ENCODE assay signal across 12 mouse cellular contexts in genomic region chr9:44504893-44505823, GRCm38 (mm10). TPM values are rescaled to one million over a fixed set of nuclear protein-coding genes. Genes with fewer than 3 reads are reported as not detected.
A peak's percentile ranks its signal among the peaks of the same experiment; 100 is the strongest.
DNase-seq lines count a peak whose midpoint lies in the region; ATAC-seq and TF ChIP-seq lines count a peak whose summit lies in the region.
"Had no signal": no experiment of that assay in that cellular context is flagged by ENCODE, and none has a peak within 500 bp of the region (broad histone marks: within the 10 kb centered on the region; RNA-seq: fewer than 3 reads in every experiment).

No protein-coding gene starts in this region.

- H3K27ac ChIP-seq in kidney, embryonic 16.5 days (ENCODE audit: low read length): no peak overlapping the region
- H3K27ac ChIP-seq in embryonic facial prominence, embryonic 13.5 days: peak overlapping the region; percentile 28; the same call in 1 of the 2 replicates

- H3K4me1 ChIP-seq in kidney, embryonic 16.5 days (ENCODE audit: insufficient read depth, low read length): peaks cover 50% of the 10 kb centered on the region
- H3K4me1 ChIP-seq in E14TG2a.4 (replicated peaks; ENCODE audit: low read depth, low read length): peaks cover 65% of the 10 kb centered on the region
- peaks cover 66% of the 10 kb centered on the region for H3K4me1 ChIP-seq in embryonic facial prominence, embryonic 13.5 days

- no peak overlapping the region for H3K4me3 ChIP-seq in kidney, embryonic 16.5 days (ENCODE audit: low read length)
- H3K4me3 ChIP-seq in E14TG2a.4 (replicated peaks; ENCODE audit: low read length): peak overlapping the region; percentile 53
- no peak overlapping the region for H3K4me3 ChIP-seq in embryonic facial prominence, embryonic 13.5 days

- H3K9ac ChIP-seq in kidney, embryonic 16.5 days (replicated peaks; ENCODE audit: low read length): no peak overlapping the region
- H3K9ac ChIP-seq in embryonic facial prominence, embryonic 13.5 days: peak overlapping the region; percentile 49; the same call in 1 of the 2 replicates

- peaks cover 62% of the 10 kb centered on the region for H3K36me3 ChIP-seq in kidney, embryonic 16.5 days (ENCODE audit: insufficient read depth, low read length)
- H3K36me3 ChIP-seq in E14TG2a.4 (ENCODE audit: insufficient read depth, low read length): peaks cover 8% of the 10 kb centered on the region; the same call in 1 of the 2 replicates
- H3K36me3 ChIP-seq in embryonic facial prominence, embryonic 13.5 days: peaks cover 82% of the 10 kb centered on the region

- peak; percentile 63 for DNase-seq in cerebellum, adult 11-12 months
- no peak for DNase-seq in cerebellum, postnatal 4 days (ENCODE audit: low spot score in 2 of 2)
- peak; percentile 31 for DNase-seq in kidney, adult 11 months
- no peak for DNase-seq in right cerebral cortex, postnatal 14 days

- H3K9me3 ChIP-seq in kidney, embryonic 16.5 days (ENCODE audit: low read length): no peaks in the 10 kb centered on the region
- H3K9me3 ChIP-seq in E14TG2a.4 (ENCODE audit: low read length): no peaks in the 10 kb centered on the region
- H3K9me3 ChIP-seq in embryonic facial prominence, embryonic 13.5 days: no peaks in the 10 kb centered on the region

- no peaks in the 10 kb centered on the region for H3K27me3 ChIP-seq in kidney, embryonic 16.5 days (ENCODE audit: insufficient read depth, low read length)
- H3K27me3 ChIP-seq in E14TG2a.4 (ENCODE audit: insufficient read depth, low read length): peaks cover 11% of the 10 kb centered on the region
- no peaks in the 10 kb centered on the region for H3K27me3 ChIP-seq in embryonic facial prominence, embryonic 13.5 days

- H3K4me2 ChIP-seq in kidney, embryonic 16.5 days (replicated peaks; ENCODE audit: low read depth, low read length): no peak overlapping the region
- H3K4me2 ChIP-seq in embryonic facial prominence, embryonic 13.5 days: no peak overlapping the region

- no peak for ATAC-seq in kidney, embryonic 16.5 days (ENCODE audit: low FRiP score, low TSS enrichment)
- ATAC-seq in embryonic facial prominence, embryonic 13.5 days (ENCODE audit: insufficient number of reproducible peaks, insufficient read depth, low FRiP score, low TSS enrichment, low read depth): no peak
- ATAC-seq in megakaryocyte-erythroid progenitor cell, adult 5-6 weeks (replicated peaks; ENCODE audit: low FRiP score, low TSS enrichment, poor library complexity, severe bottlenecking): no peak

- WGBS in kidney, embryonic 16.5 days: 69% methylated on average over 20 of the region's 20 CpGs
- WGBS in embryonic facial prominence, embryonic 13.5 days: 77% methylated on average over 20 of the region's 20 CpGs

- TF ChIP-seq CTCF in E14TG2a.4 (conservative IDR thresholded peaks at IDR 0.05; ENCODE audit: low read length): no peak

RNA-seq across cellular contexts. Expression of gene Bcl9l, which starts 22.5 kb away (rescaled TPM):
- polyA plus RNA-seq in kidney, embryonic 16.5 days (2015; fragmentation: Nextera tagmentation; extraction: Ambion mirVana): 11.3 and 12.4 TPM in 2 replicates
- polyA plus RNA-seq in embryonic facial prominence, embryonic 13.5 days (2015; fragmentation: Nextera tagmentation; extraction: Ambion mirVana): 18.2 and 19.3 TPM in 2 replicates
- 4.8 and 5.5 TPM in 2 replicates for total RNA-seq in megakaryocyte-erythroid progenitor cell, adult 5-6 weeks (2014; fragmentation: Nextera tagmentation)
- total RNA-seq in megakaryocyte-erythroid progenitor cell, adult 5-6 weeks (2017): 0.52 and 3.7 TPM in 2 replicates

RNA-seq across cellular contexts. Expression of gene Upk2, which starts 50.4 kb away (rescaled TPM):
- polyA plus RNA-seq in kidney, embryonic 16.5 days (2015; fragmentation: Nextera tagmentation; extraction: Ambion mirVana): 3.4 and 7.6 TPM in 2 replicates
- polyA plus RNA-seq in embryonic facial prominence, embryonic 13.5 days (2015; fragmentation: Nextera tagmentation; extraction: Ambion mirVana): 2.8 and 2.9 TPM in 2 replicates
- not detected in 2 replicates for total RNA-seq in megakaryocyte-erythroid progenitor cell, adult 5-6 weeks (2014; fragmentation: Nextera tagmentation)
- total RNA-seq in megakaryocyte-erythroid progenitor cell, adult 5-6 weeks (2017): not detected in 2 replicates
- total RNA-seq: heart, postnatal 4 days; layer of hippocampus, postnatal 25 days had no signal
- polyA plus RNA-seq: frontal cortex, adult 2 months; liver, embryonic 16.5 days had no signal

RNA-seq across cellular contexts. Expression of gene Cxcr5, which starts 56.5 kb away (rescaled TPM):
- polyA plus RNA-seq in kidney, embryonic 16.5 days (2015; fragmentation: Nextera tagmentation; extraction: Ambion mirVana): 0.11 TPM in 1 of 2 replicates, not detected in the other
- 0.10 TPM in 1 of 2 replicates, not detected in the other for polyA plus RNA-seq in embryonic facial prominence, embryonic 13.5 days (2015; fragmentation: Nextera tagmentation; extraction: Ambion mirVana)
- 0.54 and 6.2 TPM in 2 replicates for total RNA-seq in megakaryocyte-erythroid progenitor cell, adult 5-6 weeks (2014; fragmentation: Nextera tagmentation)
- total RNA-seq in megakaryocyte-erythroid progenitor cell, adult 5-6 weeks (2017): 0.08 and 1.8 TPM in 2 replicates
- total RNA-seq: layer of hippocampus, postnatal 25 days had no signal
- polyA plus RNA-seq: liver, embryonic 16.5 days had no signal

Comparison
In these comparisons a context has a peak if more than half of its experiments do, and no peak if none do; other contexts are left out.
1. DNase-seq: peak in cerebellum, adult 11-12 months (single experiment) and kidney, adult 11 months (single experiment); none in cerebellum, postnatal 4 days (0 of 2) and right cerebral cortex, postnatal 14 days (single experiment).